Mouse (Mus musculus) CH12.LX (cell line): ENCODE results near the gene Nod1. TPM values are rescaled to one million over a fixed set of nuclear protein-coding genes. Genes with fewer than 3 reads are reported as not detected.
A peak's percentile ranks its signal among the peaks of the same experiment; 100 is the strongest.

Source experiments
- DNase-seq: peaks from one replicate; pipeline ENCODE4 v3.0.0-alpha.2; 2013; ENCODE audit errors: extremely low read depth
- H3K27ac ChIP-seq: 2 replicates; pipeline ENCODE4 v1.5.1; 2012; ENCODE audit warnings: low read depth, mild to moderate bottlenecking, control low read depth, moderate library complexity; ENCODE audit not compliant: insufficient read depth
- H3K27me3 ChIP-seq: replicated peaks from 2 replicates; pipeline ENCODE3; 2012; ENCODE audit warnings: inconsistent platforms
- H3K36me3 ChIP-seq, 2 experiments: replicated peaks in 1 of 2; 2 replicates each; pipeline versions ENCODE3 to v1.6.1; 2012; ENCODE audit warnings: inconsistent platforms in 1 of 2, low read length in 1 of 2, mild to moderate bottlenecking in 1 of 2, mixed read lengths in 1 of 2, moderate library complexity in 1 of 2; ENCODE audit not compliant: control insufficient read depth in 1 of 2, insufficient read depth in 1 of 2
- H3K4me1 ChIP-seq, 2 experiments: 2 replicates each; pipeline ENCODE4 v1.6.1; 2012; ENCODE audit warnings: inconsistent platforms in 1 of 2, moderate library complexity in 1 of 2; ENCODE audit not compliant: insufficient read depth in 2 of 2, control insufficient read depth in 1 of 2
- H3K4me2 ChIP-seq: 2 replicates; pipeline ENCODE4 v1.6.1; 2012; ENCODE audit warnings: low read depth, mild to moderate bottlenecking, control low read depth; ENCODE audit not compliant: poor library complexity, insufficient read depth, severe bottlenecking
- H3K4me3 ChIP-seq, 3 experiments: fragments of 150-350 bp in 1 of 3; sonication (generic) in 1 of 3; replicated peaks in 1 of 3; 2 replicates each; pipeline versions ENCODE3 to v1.5.1; 2011 to 2012; ENCODE audit warnings: low read depth in 2 of 3, low read length in 2 of 3, mild to moderate bottlenecking in 2 of 3, moderate library complexity in 2 of 3, control low read depth in 1 of 3, improper control_type of control experiment in 1 of 3, inconsistent platforms in 1 of 3, mixed read lengths in 1 of 3; ENCODE audit not compliant: poor library complexity in 1 of 3
- H3K79me2 ChIP-seq: replicated peaks from 2 replicates; pipeline ENCODE4 v1.6.1; 2012; ENCODE audit warnings: mild to moderate bottlenecking, moderate library complexity; ENCODE audit not compliant: control insufficient read depth, poor library complexity, insufficient read depth, severe bottlenecking; ENCODE audit errors: extremely low read depth
- H3K9ac ChIP-seq: 2 replicates; pipeline ENCODE4 v1.6.1; 2012; ENCODE audit warnings: low read depth, mild to moderate bottlenecking, control low read depth, moderate library complexity; ENCODE audit not compliant: insufficient read depth
- H3K9me3 ChIP-seq: replicated peaks from 2 replicates; pipeline ENCODE3; 2012; ENCODE audit warnings: low read length, inconsistent platforms, mixed read lengths
- CHD2 ChIP-seq: IDR thresholded peaks from 2 replicates; pipeline ENCODE4 v1.6.1; 2011; ENCODE audit warnings: low read length, improper control_type of control experiment
- CTCF ChIP-seq, 2 experiments: IDR thresholded peaks in 1 of 2; conservative IDR thresholded peaks in 1 of 2; 2 replicates each; pipeline ENCODE4 v1.5.1; 2011 to 2012; ENCODE audit warnings: low read depth in 2 of 2, low read length in 2 of 2, improper control_type of control experiment in 1 of 2, inconsistent platforms in 1 of 2, mild to moderate bottlenecking in 1 of 2, moderate library complexity in 1 of 2
- ELF1 ChIP-seq: IDR thresholded peaks from 2 replicates; pipeline ENCODE4 v1.6.1; 2014; ENCODE audit warnings: low read depth, mild to moderate bottlenecking, inconsistent platforms, low read length, improper control_type of control experiment
- ETS1 ChIP-seq: conservative IDR thresholded peaks from 2 replicates; pipeline ENCODE4 v1.6.1; 2012; ENCODE audit warnings: low read depth, mild to moderate bottlenecking, inconsistent platforms, low read length, improper control_type of control experiment, moderate library complexity
- GABPA ChIP-seq: IDR thresholded peaks from 2 replicates; pipeline ENCODE4 v1.6.1; 2012; ENCODE audit warnings: low read depth, low read length, improper control_type of control experiment, inconsistent platforms; ENCODE audit not compliant: insufficient replicate concordance
- IRF4 ChIP-seq: IDR thresholded peaks from 2 replicates; pipeline ENCODE4 v1.6.1; 2014; ENCODE audit warnings: low read depth, mild to moderate bottlenecking, inconsistent platforms, low read length, improper control_type of control experiment
- JUND ChIP-seq: conservative IDR thresholded peaks from 2 replicates; pipeline ENCODE4 v1.6.1; 2011; ENCODE audit warnings: low read depth, low read length, improper control_type of control experiment
- KAT2A ChIP-seq: IDR thresholded peaks from 2 replicates; pipeline ENCODE4 v1.6.1; 2012; ENCODE audit warnings: low read length, improper control_type of control experiment, inconsistent platforms; ENCODE audit not compliant: insufficient replicate concordance
- MAFK ChIP-seq: IDR thresholded peaks from 2 replicates; pipeline ENCODE4 v1.6.1; 2011; ENCODE audit warnings: low read length, improper control_type of control experiment; ENCODE audit not compliant: insufficient replicate concordance
- MAX ChIP-seq: IDR thresholded peaks from 2 replicates; pipeline ENCODE4 v1.6.1; 2011; ENCODE audit warnings: low read length, improper control_type of control experiment
- MAZ ChIP-seq: IDR thresholded peaks from 2 replicates; pipeline ENCODE4 v1.6.1; 2012; ENCODE audit warnings: low read depth, mild to moderate bottlenecking, inconsistent platforms, low read length, improper control_type of control experiment, moderate library complexity
- MEF2A ChIP-seq: IDR thresholded peaks from 2 replicates; pipeline ENCODE4 v1.6.1; 2014; ENCODE audit warnings: low read depth, mild to moderate bottlenecking, inconsistent platforms, low read length, improper control_type of control experiment, borderline replicate concordance
- MYC ChIP-seq: IDR thresholded peaks from 2 replicates; pipeline ENCODE4 v1.6.1; 2011; ENCODE audit warnings: low read depth, mild to moderate bottlenecking, improper control_type of control experiment, low read length
- PAX5 ChIP-seq: IDR thresholded peaks from 2 replicates; pipeline ENCODE4 v1.6.1; 2012; ENCODE audit warnings: low read length, inconsistent platforms, mixed read lengths
- POLR2A ChIP-seq: IDR thresholded peaks from 2 replicates; pipeline ENCODE4 v1.6.1; 2011; ENCODE audit warnings: low read depth, mild to moderate bottlenecking, improper control_type of control experiment, low read length
- POLR2AphosphoS2 ChIP-seq: IDR thresholded peaks from 2 replicates; pipeline ENCODE4 v1.6.1; 2011; ENCODE audit warnings: low read depth, low read length, improper control_type of control experiment
- RAD21 ChIP-seq: IDR thresholded peaks from 2 replicates; pipeline ENCODE4 v1.6.1; 2011; ENCODE audit warnings: low read depth, mild to moderate bottlenecking, low read length, improper control_type of control experiment, moderate library complexity
- RCOR1 ChIP-seq: conservative IDR thresholded peaks from 2 replicates; pipeline ENCODE4 v1.6.1; 2012; ENCODE audit warnings: low read depth, mild to moderate bottlenecking, inconsistent platforms, low read length, improper control_type of control experiment
- TBP ChIP-seq: conservative IDR thresholded peaks from 2 replicates; pipeline ENCODE4 v1.6.1; 2011; ENCODE audit warnings: low read depth, low read length, improper control_type of control experiment
- TCF12 ChIP-seq: IDR thresholded peaks from 2 replicates; pipeline ENCODE4 v1.6.1; 2014; ENCODE audit warnings: low read depth, mild to moderate bottlenecking, inconsistent platforms, low read length, improper control_type of control experiment
- UBTF ChIP-seq: IDR thresholded peaks from 2 replicates; pipeline ENCODE4 v1.6.1; 2012; ENCODE audit warnings: low read depth, mild to moderate bottlenecking, inconsistent platforms, low read length, improper control_type of control experiment, moderate library complexity
- USF2 ChIP-seq: conservative IDR thresholded peaks from 2 replicates; pipeline ENCODE4 v1.6.1; 2011; ENCODE audit warnings: low read depth, low read length, improper control_type of control experiment
- ZKSCAN1 ChIP-seq: IDR thresholded peaks from 2 replicates; pipeline ENCODE4 v1.6.1; 2012; ENCODE audit warnings: low read depth, inconsistent platforms, low read length, improper control_type of control experiment, borderline replicate concordance
- ZNF384 ChIP-seq: IDR thresholded peaks from 2 replicates; pipeline ENCODE4 v1.6.1; 2012; ENCODE audit warnings: low read depth, low read length, improper control_type of control experiment, inconsistent platforms
- dilution Hi-C: fragments of 300-500 bp; cut with MboI; formaldehyde crosslinking; loops from 2 replicates; pipeline ENCODE4 v1.14.3; 2020; ENCODE audit warnings: low sequenced_read_pairs; ENCODE audit not compliant: extremely low pct_unique_long_range_greater_than_20kb, extremely low pct_ligation_motif_present
- in situ Hi-C: fragments of 300-500 bp; cut with MboI; formaldehyde crosslinking; loops from 3 replicates; pipeline ENCODE4 v1.14.3; 2019; ENCODE audit warnings: low sequenced_read_pairs, low pct_ligation_motif_present, low pct_unique_long_range_greater_than_20kb, mixed read lengths
- polyA plus RNA-seq: library from polyadenylated mRNA; unstranded; fragments of >175 nt; gene quantifications from 2 replicates; pipeline ENCODE4 v1.2.1, GENCODE M21; 2012; ENCODE audit warnings: low read depth; ENCODE audit not compliant: insufficient read length
- total RNA-seq, 2 experiments: library from RNA; depleted of rRNA; stranded (reverse); fragments of 300-350 nt in 1 of 2; fragments of >200 nt in 1 of 2; gene quantifications; 2 replicates each; pipeline ENCODE4 v1.2.3; 2012 to 2014

The Nod1 gene
- total and polyA plus RNA-seq, 3 experiments: 0.29 to 0.46 (median 0.30) TPM

DNA sequence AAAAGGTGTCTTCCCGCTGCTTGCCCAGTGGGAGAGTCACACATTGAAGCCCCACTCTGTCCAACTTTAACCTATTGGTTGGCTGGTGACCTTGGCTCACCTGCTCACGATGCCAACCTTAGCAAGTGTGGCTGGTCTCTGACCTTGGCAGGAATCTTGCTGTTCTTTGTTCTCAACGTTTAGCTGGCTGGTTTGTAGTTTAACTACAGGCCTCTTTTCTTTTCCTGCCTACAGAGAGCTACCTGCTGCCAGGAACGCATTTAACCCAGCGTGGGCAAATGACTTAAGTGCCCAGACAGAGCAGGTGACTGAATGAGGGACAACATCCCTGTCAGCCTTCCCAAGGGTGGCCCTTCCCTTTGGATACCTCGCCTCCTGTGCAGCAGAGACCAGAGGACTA, 25.3 kb upstream of the Nod1 start:
- no peaks in the 10 kb centered on the region for H3K79me2 ChIP-seq
- H3K4me1 ChIP-seq: peaks cover 0 to 3% of the 10 kb centered on the region in 2 experiments; a peak in 2 of 4 replicates
- no peak overlapping the region for H3K4me2 ChIP-seq
- TF ChIP-seq CTCF (conservative IDR thresholded peaks at IDR 0.05 in 1 of 2, IDR thresholded peaks at IDR 0.05 in 1 of 2; ENCODE audit: low read depth in 2 of 2, low read length in 2 of 2): no peak
- no peak for TF ChIP-seq USF2
- no peaks in the 10 kb centered on the region for H3K36me3 ChIP-seq
- dilution Hi-C loops: no loop called here
- no peaks in the 10 kb centered on the region for H3K27me3 ChIP-seq
- no peak overlapping the region for H3K4me3 ChIP-seq
- no peak overlapping the region for H3K9ac ChIP-seq
- no peak overlapping the region for H3K27ac ChIP-seq
- no peak for DNase-seq
- in situ Hi-C loops: no loop called here
- H3K9me3 ChIP-seq: no peaks in the 10 kb centered on the region

DNA sequence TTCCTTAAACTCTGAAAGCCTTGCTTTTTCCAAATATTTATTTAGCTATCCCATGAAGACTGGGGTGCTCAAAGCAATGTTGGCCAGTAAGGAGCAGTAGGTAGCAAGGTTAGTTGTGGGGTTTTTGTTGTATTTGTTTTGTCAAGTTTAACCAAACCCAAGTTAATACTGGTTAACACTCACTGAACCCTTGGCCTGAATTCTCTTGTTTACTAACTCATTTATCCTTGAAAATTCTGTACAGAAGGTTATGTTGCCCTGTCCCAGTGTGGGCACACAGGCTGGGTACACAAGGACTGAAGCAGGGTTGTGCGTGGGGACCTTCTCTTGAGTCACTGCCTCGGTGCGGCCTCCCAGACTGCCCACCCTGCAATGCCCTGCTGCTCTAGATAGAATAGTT, 23.9 kb upstream of the Nod1 start:
- peaks cover 3 to 12% of the 10 kb centered on the region in 2 experiments for H3K4me1 ChIP-seq
- H3K4me3 ChIP-seq: no peak overlapping the region
- H3K27ac ChIP-seq: no peak overlapping the region
- no peak for DNase-seq
- no peak overlapping the region for H3K4me2 ChIP-seq
- H3K9me3 ChIP-seq: no peaks in the 10 kb centered on the region
- no peaks in the 10 kb centered on the region for H3K27me3 ChIP-seq
- TF ChIP-seq RAD21 (no peak), ELF1 (no peak), PAX5 (no peak), MEF2A (no peak), RCOR1 (no peak), UBTF (no peak), CHD2 (no peak), ZNF384 (no peak), JUND (no peak), MAFK (no peak), POLR2A (no peak), KAT2A (no peak), POLR2AphosphoS2 (no peak)
- dilution Hi-C loops: no loop called here
- in situ Hi-C loops: no loop called here
- no peaks in the 10 kb centered on the region for H3K79me2 ChIP-seq
- no peaks in the 10 kb centered on the region for H3K36me3 ChIP-seq
- no peak overlapping the region for H3K9ac ChIP-seq

DNA sequence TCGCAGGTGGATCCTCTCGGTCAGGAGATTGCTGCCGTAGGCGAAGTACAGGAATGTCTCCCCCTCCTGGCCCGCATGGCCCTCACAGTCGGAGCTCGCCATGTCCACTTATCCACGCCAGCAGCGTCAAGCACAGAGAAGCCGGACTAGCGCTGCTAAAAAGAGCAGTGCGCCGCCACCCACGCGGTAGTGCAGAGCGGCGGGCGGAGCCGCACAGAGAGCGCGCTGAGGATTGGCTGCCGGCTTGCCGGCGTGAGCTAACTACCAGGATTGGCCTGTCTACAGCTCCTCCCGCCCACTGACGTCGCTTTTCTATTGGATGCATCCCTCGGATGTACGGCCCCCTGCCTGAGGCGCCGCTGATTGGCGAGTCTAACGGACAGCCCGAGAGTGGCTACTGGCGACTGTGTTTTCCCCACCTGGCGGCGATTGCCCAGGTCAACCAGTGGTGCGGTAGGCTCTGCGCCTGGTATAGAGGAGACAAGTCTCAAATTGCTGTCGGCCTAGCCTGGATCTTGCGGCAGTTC, 20.4 kb upstream of the Nod1 start, which contains the start of gene Ggct:
Ggct (minus strand) TSS at position 217 of the 527 bp plus-strand sequence.
- H3K9me3 ChIP-seq: no peaks in the 10 kb centered on the region
- peak within 1 kb of the TSS; percentile 78 for H3K4me2 ChIP-seq
- in situ Hi-C loops: loop anchor here (5.0 kb wide), 1 partner anchor 180 kb away; no protein-coding TSS in a partner anchor
- H3K4me3 ChIP-seq: peak within 1 kb of the TSS; percentile 48 to 70 (median 60)
- H3K9ac ChIP-seq: peak within 1 kb of the TSS; percentile 53
- dilution Hi-C loops: no loop called here
- peak; percentile 96 for DNase-seq
- H3K79me2 ChIP-seq: no peaks in the 10 kb centered on the region
- no peak within 1 kb of the TSS for H3K27ac ChIP-seq
- peaks cover 0 to 12% of the 10 kb centered on the region in 2 experiments for H3K36me3 ChIP-seq
- no peaks in the 10 kb centered on the region for H3K27me3 ChIP-seq
- peaks cover 3 to 16% of the 10 kb centered on the region in 2 experiments for H3K4me1 ChIP-seq
- TF ChIP-seq PAX5: no peak
- TF ChIP-seq IRF4: peak; percentile 8; the same call in 1 of the 2 replicates
- no peak for TF ChIP-seq MAZ
- no peak for TF ChIP-seq GABPA
- TF ChIP-seq RCOR1: no peak
- TF ChIP-seq MEF2A: no peak
- TF ChIP-seq MAX: peak; percentile 92; the same call in 1 of the 2 replicates
- no peak for TF ChIP-seq USF2
- TF ChIP-seq MYC: peak; percentile 88
- TF ChIP-seq KAT2A: 0 out of 2 replicates have a peak, but pooled peaks have one; percentile 24
- TF ChIP-seq POLR2A: peak; percentile 94
- peak; percentile 34 for TF ChIP-seq RAD21
- TF ChIP-seq TCF12: peak; percentile 55
- TF ChIP-seq UBTF: peak; percentile 40; the same call in 1 of the 2 replicates
- no peak for TF ChIP-seq ZKSCAN1
- TF ChIP-seq ETS1: 0 out of 2 replicates have a peak, but pooled peaks have one; percentile 17
- TF ChIP-seq POLR2AphosphoS2: peak; percentile 56; the same call in 1 of the 2 replicates
- TF ChIP-seq TBP: peak; percentile 57
